Mouse (Mus musculus) heart, embryonic 14.5 days (tissue): ENCODE data around the gene Tmem8. TPM values are rescaled to one million over a fixed set of nuclear protein-coding genes. Genes with fewer than 3 reads are reported as not detected.
A peak's percentile ranks its signal among the peaks of the same experiment; 100 is the strongest.

Experiments used
- ATAC-seq: fragments of 200-750 bp; cut with Nextera tagmentation; 2 replicates; pipeline ENCODE4 v1.8.0; 2017; ENCODE audit warnings: low read depth, moderate TSS enrichment; ENCODE audit not compliant: insufficient number of reproducible peaks, insufficient read depth, low FRiP score
- H3K27ac ChIP-seq, 2 experiments: fragments of 200-500 bp in 1 of 2; fragments of 300-500 bp in 1 of 2; sonication (generic) in 1 of 2; replicated peaks in 1 of 2; 2 replicates each; pipeline ENCODE4 v1.5.1; 2012 to 2014; ENCODE audit warnings: low read depth in 2 of 2, low read length in 2 of 2, control low read depth in 1 of 2, mild to moderate bottlenecking in 1 of 2, mixed read lengths in 1 of 2; ENCODE audit not compliant: control insufficient read depth in 1 of 2, insufficient read depth in 1 of 2
- H3K27me3 ChIP-seq: fragments of 300-500 bp; sonication (generic); 2 replicates; pipeline ENCODE4 v1.6.1; 2014; ENCODE audit warnings: mild to moderate bottlenecking, low read length, control low read depth; ENCODE audit not compliant: control insufficient read depth, insufficient read depth
- H3K36me3 ChIP-seq: fragments of 300-500 bp; sonication (generic); 2 replicates; pipeline ENCODE4 v1.6.1; 2014; ENCODE audit warnings: mild to moderate bottlenecking, control low read depth, low read length, mixed read lengths; ENCODE audit not compliant: control insufficient read depth, insufficient read depth
- H3K4me1 ChIP-seq, 2 experiments: fragments of 200-500 bp in 1 of 2; fragments of 300-500 bp in 1 of 2; sonication (generic) in 1 of 2; 2 replicates each; pipeline ENCODE4 v1.6.1; 2012 to 2014; ENCODE audit warnings: low read length in 2 of 2, control low read depth in 1 of 2, mixed read lengths in 1 of 2; ENCODE audit not compliant: control insufficient read depth in 2 of 2, insufficient read depth in 2 of 2
- H3K4me2 ChIP-seq: fragments of 300-500 bp; sonication (generic); 2 replicates; pipeline ENCODE4 v1.6.1; 2014; ENCODE audit warnings: mild to moderate bottlenecking, low read length
- H3K4me3 ChIP-seq, 2 experiments: fragments of 200-500 bp in 1 of 2; fragments of 300-500 bp in 1 of 2; sonication (generic) in 1 of 2; 2 replicates each; pipeline ENCODE4 v1.5.1; 2012 to 2014; ENCODE audit warnings: low read length in 2 of 2, mild to moderate bottlenecking in 2 of 2, control low read depth in 1 of 2, low read depth in 1 of 2, moderate library complexity in 1 of 2; ENCODE audit not compliant: control insufficient read depth in 1 of 2, insufficient read depth in 1 of 2
- H3K9ac ChIP-seq: fragments of 300-500 bp; sonication (generic); 2 replicates; pipeline ENCODE4 v1.6.1; 2014; ENCODE audit warnings: mild to moderate bottlenecking, low read length
- H3K9me3 ChIP-seq: fragments of 300-500 bp; sonication (generic); 2 replicates; pipeline ENCODE4 v1.6.1; 2016; ENCODE audit warnings: low read length, control low read depth; ENCODE audit not compliant: control insufficient read depth
- WGBS: fragments of 180-500 bp; shearing (Covaris S2); extraction: QIAGEN DNeasy Blood & Tissue Kit; methylation state at CpG from one replicate; pipeline ENCODE4 v1.1.7; 2014; 5-methylcytosine and 5-hydroxymethylcytosine counted together
- polyA plus RNA-seq: library from polyadenylated mRNA; unstranded; fragments of >200 nt; fragmentation: Nextera tagmentation; extraction: Ambion mirVana; gene quantifications from 2 replicates; pipeline ENCODE4 v1.2.1, GENCODE M21; 2014

The Tmem8 gene
- polyA plus RNA-seq, 1 experiment from 2014 or later, result 0.58 TPM

GRCm38 (mm10) chr17:26137106-26137750 lies 24.1 kb downstream of the Tmem8 start:
- H3K9me3 ChIP-seq, result no peaks in the 10 kb centered on the region
- H3K4me2 ChIP-seq, result peak overlapping the region; percentile 87; the same call in 1 of the 2 replicates

GRCm38 (mm10) chr17:26137751-26138130 lies 24.6 kb downstream of the Tmem8 start:
- Histone ChIP-seq H3K4me3 (peak overlapping the region; percentile 71 to 92; a peak in 3 of 4 replicates), H3K4me2 (peak overlapping the region; percentile 87), H3K27ac (peak overlapping the region; percentile 18 to 97; a peak in 1 of 4 replicates), H3K36me3 (peaks cover 2% of the 10 kb centered on the region), H3K27me3 (no peaks in the 10 kb centered on the region), H3K4me1 (peaks cover 0 to 20% of the 10 kb centered on the region in 2 experiments; a peak in 3 of 4 replicates), H3K9me3 (no peaks in the 10 kb centered on the region), H3K9ac (peak overlapping the region; percentile 98)
- 75% methylated on average over 2 of the region's 2 CpGs for WGBS
- no peak for ATAC-seq

More at GRCm38 (mm10) chr17:26137106-26137750, 24.1 kb downstream of the Tmem8 start:
- Histone ChIP-seq H3K27me3 (no peaks in the 10 kb centered on the region), H3K4me3 (no peak overlapping the region), H3K4me1 (peaks cover 0 to 20% of the 10 kb centered on the region in 2 experiments; a peak in 3 of 4 replicates), H3K27ac (no peak overlapping the region), H3K9ac (no peak overlapping the region), H3K36me3 (no peaks in the 10 kb centered on the region)
- 79% methylated on average over 11 of the region's 11 CpGs for WGBS
- ATAC-seq, result no peak

GRCm38 (mm10) chr17:26138239-26138836 lies 25.2 kb downstream of the Tmem8 start, which contains the start of gene Axin1:
TSS of gene Axin1 (plus strand) at chr17:26138688.
- H3K36me3 ChIP-seq, result peaks cover 8% of the 10 kb centered on the region
- H3K27me3 ChIP-seq, result no peaks in the 10 kb centered on the region
- peak; percentile 96 for ATAC-seq
- H3K9ac ChIP-seq, result peak within 1 kb of the TSS; percentile 98
- H3K4me2 ChIP-seq, result peak within 1 kb of the TSS; percentile 87
- peaks cover 0 to 20% of the 10 kb centered on the region in 2 experiments; a peak in 3 of 4 replicates for H3K4me1 ChIP-seq
- no peaks in the 10 kb centered on the region for H3K9me3 ChIP-seq
- peak within 1 kb of the TSS; percentile 84 to 97 for H3K27ac ChIP-seq
- under 1% methylated on average over 42 of the region's 42 CpGs for WGBS
- H3K4me3 ChIP-seq, result peak within 1 kb of the TSS; percentile 71 to 92

- WGBS, result under 1% methylated on average over 58 of the region's 58 CpGs
- H3K36me3 ChIP-seq, result peaks cover 14% of the 10 kb centered on the region
- peak overlapping the region; percentile 71 to 92 for H3K4me3 ChIP-seq
- H3K4me1 ChIP-seq, result peaks cover 0 to 20% of the 10 kb centered on the region in 2 experiments; a peak in 3 of 4 replicates
- ATAC-seq, result peak; percentile 68
- H3K4me2 ChIP-seq, result peak overlapping the region; percentile 87
- no peaks in the 10 kb centered on the region for H3K9me3 ChIP-seq
- H3K27me3 ChIP-seq, result no peaks in the 10 kb centered on the region
- peak overlapping the region; percentile 98 for H3K9ac ChIP-seq
- H3K27ac ChIP-seq, result peak overlapping the region; percentile 84 to 97
Measured at GRCm38 (mm10) chr17:26138901-26139381, 25.8 kb downstream of the Tmem8 start.

GRCm38 (mm10) chr17:26142796-26143195 lies 29.7 kb downstream of the Tmem8 start:
- 79% methylated on average over 4 of the region's 4 CpGs for WGBS
- Histone ChIP-seq H3K4me3 (no peak overlapping the region), H3K27ac (no peak overlapping the region), H3K9me3 (no peaks in the 10 kb centered on the region), H3K27me3 (no peaks in the 10 kb centered on the region), H3K4me2 (no peak overlapping the region), H3K4me1 (peaks cover 0 to 20% of the 10 kb centered on the region in 2 experiments; a peak in 3 of 4 replicates), H3K36me3 (peaks cover 36% of the 10 kb centered on the region), H3K9ac (no peak overlapping the region)
- ATAC-seq, result no peak

- Histone ChIP-seq H3K4me2 (no peak overlapping the region), H3K9me3 (no peaks in the 10 kb centered on the region), H3K27ac (no peak overlapping the region), H3K9ac (no peak overlapping the region), H3K4me1 (peaks cover 0 to 20% of the 10 kb centered on the region in 2 experiments; a peak in 3 of 4 replicates), H3K4me3 (no peak overlapping the region), H3K36me3 (peaks cover 41% of the 10 kb centered on the region), H3K27me3 (no peaks in the 10 kb centered on the region)
- WGBS, result 84% methylated on average over 5 of the region's 5 CpGs
- no peak for ATAC-seq
Measured at GRCm38 (mm10) chr17:26143386-26143785, 30.3 kb downstream of the Tmem8 start.

GRCm38 (mm10) chr17:26149056-26149455 lies 36.0 kb downstream of the Tmem8 start:
- 0 out of 2 replicates have a peak, but pooled peaks cover 2% of the 10 kb centered on the region for H3K9me3 ChIP-seq
- 73% methylated on average over 2 of the region's 2 CpGs for WGBS
- no peak overlapping the region for H3K4me3 ChIP-seq
- H3K27me3 ChIP-seq, result no peaks in the 10 kb centered on the region
- no peak overlapping the region for H3K9ac ChIP-seq
- no peak overlapping the region for H3K4me2 ChIP-seq
- H3K36me3 ChIP-seq, result peaks cover 65% of the 10 kb centered on the region
- H3K4me1 ChIP-seq, result no peaks in the 10 kb centered on the region
- ATAC-seq, result no peak
- H3K27ac ChIP-seq, result no peak overlapping the region
